Mouse (Mus musculus) leukemia stem cell, adult 10-12 weeks (primary cell): ENCODE measurements around the gene Lrrc56. TPM values are rescaled to one million over a fixed set of nuclear protein-coding genes. Genes with fewer than 3 reads are reported as not detected.

ENCODE experiments used
- polyA plus RNA-seq: library from polyadenylated mRNA; stranded (reverse); fragments of >175 nt; gene quantifications from 2 replicates; pipeline ENCODE4 v1.2.3, GENCODE M21; 2012; ENCODE audit warnings: low replicate concordance

Gene Lrrc56
- 9.6 and 9.7 TPM in 2 replicates for polyA plus RNA-seq

DNA sequence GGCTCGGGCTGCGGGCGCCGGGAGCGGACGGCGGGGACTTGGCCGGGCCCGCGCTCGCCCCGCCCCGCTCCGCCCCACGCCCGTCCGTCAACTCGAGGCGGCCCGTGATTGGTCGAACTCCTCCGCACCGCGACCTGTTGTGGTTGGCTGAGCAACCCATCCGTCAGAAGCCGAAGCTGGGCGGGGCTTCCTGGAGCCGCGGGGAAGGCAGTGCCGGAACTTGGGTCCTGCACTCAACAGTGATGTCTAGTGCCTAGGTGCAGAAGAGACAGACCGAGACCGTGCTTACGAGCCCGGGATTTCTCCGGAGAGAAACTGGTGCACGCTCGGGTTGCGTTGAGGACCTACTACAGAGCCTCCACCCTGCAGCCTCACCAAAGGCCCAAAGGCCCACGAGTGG is at the start of gene Lrrc56, which contains the start of gene Hras:
TSS of gene Lrrc56 (plus strand) at position 210 of the 400 bp plus-strand sequence.
TSS of gene Hras (minus strand) at position 58 of the 400 bp plus-strand sequence.

DNA sequence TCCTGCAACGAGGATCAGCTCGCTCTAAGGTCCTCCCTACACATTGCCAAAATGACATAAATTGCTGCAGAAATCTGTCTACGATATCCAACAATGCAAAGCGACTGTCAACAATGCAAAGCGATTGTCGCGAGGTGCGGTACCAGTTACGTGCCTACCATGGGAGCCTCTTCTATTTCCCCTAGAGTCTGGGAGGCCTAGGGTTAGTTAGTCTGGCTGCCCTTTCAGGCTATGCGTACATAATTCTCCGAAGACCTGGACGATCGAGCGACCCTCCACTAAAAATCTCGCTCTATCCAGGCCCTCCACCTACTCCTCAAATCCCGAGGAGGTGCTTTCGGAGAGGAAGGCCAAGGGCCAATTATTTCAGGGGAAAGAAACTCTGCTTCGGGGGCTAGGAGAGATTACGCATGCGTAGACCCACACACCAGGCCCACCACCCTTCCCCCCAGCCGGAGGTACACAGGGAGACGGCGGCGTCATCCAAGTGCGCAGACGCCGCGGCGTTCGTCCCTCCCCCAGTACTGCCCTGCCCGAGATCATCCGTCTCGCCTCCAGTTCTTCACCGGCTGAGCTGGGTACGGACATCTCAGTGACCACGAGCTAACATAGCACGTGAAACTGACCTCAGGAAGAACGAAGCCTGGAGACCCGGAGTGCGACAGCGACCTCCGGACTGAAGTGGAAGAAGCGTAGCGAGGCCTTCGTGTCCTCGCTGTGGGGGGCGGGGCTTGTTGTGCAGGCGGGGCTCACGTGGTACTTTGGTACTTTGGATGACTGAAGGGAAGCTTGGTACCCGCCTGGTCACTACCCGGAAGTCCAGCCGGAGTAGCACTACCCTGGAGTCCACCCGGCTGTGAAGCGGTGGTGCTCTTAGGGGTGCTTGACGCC is 21.6 kb upstream of the Lrrc56 start, which contains the start of gene Rnh1:
TSS of gene Rnh1 (minus strand) at position 742 of the 891 bp plus-strand sequence.

DNA sequence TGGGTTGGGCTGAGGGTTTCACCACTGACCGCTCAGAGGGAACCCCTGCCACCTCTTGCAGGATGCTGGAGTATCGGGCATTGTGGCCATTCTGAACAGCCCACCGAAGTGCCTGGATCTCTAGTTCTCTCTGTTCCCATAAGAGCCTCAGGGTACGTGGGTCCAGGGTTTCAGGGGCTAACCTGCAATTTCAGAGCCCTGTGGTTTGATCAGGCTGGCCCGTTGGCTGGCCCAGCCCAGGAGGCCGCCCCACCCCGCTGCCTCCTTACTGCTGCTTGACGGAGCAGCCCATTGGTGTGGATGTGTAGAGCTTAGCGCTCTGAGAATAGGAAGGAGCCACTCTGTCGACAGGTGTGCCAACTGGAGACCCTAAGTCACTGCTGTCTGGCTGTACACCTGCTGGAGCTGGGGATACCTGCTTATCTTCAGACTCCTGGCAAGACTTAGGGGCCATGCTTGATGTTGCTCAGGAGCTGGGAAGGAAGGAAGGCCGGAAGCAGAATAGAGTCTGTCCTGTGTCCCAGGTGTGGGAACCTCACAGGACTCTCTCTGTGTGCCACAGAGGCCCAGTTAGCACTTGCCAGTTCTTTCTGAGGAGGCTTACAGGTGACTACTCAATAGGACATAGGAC is 19.8 kb downstream of the Lrrc56 start, which contains the start of gene Lmntd2:
TSS of gene Lmntd2 (minus strand) at position 476 of the 631 bp plus-strand sequence.

DNA sequence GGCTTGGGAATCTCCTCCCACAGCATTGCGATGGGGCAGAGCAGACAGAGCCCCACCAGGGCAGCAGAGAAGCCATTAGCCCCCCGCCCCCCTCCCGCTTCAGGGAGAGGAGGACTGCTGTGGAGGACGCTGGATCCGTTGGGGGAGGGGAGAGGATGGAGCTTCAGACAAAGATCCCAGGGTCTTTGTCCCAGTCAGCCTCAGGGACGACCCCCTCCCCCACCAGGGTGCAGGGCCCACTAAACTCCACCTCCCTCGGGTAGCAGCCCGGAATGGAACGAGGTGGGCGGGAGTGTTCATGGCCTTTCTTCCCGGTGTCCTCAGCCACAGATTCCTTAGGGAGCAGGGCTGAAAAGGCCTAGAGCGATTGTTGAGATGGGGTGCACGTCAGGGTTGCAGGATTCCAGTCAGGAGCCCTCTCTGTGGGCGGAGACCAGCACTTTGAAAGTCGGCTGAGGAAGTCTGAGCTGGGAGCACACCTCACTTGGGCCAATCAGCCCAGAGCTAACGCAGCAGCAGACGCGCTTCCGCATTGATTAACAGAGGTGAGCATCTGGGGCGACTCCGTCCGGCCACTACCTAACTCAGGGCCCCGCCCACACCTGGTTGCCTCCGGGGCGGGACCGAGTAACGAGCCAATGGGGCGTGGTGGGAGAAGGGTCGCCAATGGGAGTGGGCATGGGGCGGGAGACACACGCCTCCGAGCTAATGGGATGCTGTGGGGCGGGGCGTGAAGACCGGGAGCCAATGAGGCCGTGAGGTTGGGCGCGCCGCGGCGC is 21.3 kb downstream of the Lrrc56 start, which contains the start of gene Rassf7:
TSS of gene Rassf7 (plus strand) at position 760 of the 779 bp plus-strand sequence.

DNA sequence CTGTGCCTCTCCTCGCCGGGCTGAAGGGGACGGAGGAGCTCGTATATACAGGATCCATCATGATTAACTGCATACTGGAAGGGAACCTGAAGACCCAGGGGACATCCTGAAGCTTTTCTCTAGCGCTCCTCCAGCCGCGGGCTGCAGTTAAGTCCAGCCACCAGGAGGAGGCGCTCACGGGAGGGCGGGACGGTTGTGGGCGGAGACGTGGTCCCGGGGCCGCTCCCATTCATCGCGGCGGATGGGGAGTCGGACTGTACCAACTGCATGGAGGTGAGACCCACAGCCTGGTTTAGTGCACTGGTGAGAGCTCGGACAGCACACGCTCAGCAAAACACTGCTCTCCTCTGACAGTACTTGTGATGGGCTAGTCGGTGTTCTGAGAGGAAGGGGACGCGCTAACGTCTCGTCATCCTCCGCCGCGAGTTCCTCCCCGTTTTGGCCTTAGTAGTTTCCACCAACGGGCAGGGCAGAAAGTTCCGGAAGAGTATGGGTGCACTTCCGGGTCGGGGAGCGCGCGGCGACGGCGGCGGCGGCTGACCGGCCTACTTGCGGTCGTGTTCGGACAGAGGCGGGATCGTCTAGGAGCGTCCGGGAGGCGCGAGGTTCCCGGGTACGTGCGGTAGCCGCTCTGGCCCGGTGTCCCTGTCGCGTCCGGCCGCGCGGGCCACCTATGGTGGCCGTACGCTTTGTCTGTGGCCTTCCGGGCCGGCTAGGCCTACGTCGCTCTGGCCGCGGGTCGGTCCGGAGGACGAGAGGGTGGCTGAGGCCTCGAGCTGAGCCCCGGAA is 34.5 kb downstream of the Lrrc56 start, which contains the start of gene Phrf1:
TSS of gene Phrf1 (plus strand) at position 506 of the 789 bp plus-strand sequence.

Other genes starting within 250 kb of the Lrrc56 start
- 0.58 TPM in 1 of 2 replicates, not detected in the other for gene Ifitm5, start 243.9 kb upstream of the Lrrc56 start, polyA plus RNA-seq
- not detected in 2 replicates for gene Gm45717, start 238.2 kb upstream of the Lrrc56 start, polyA plus RNA-seq
- gene Ifitm2, start 238.2 kb upstream of the Lrrc56 start, polyA plus RNA-seq = 14.4 and 81.4 TPM in 2 replicates
- 1.1 and 10.3 TPM in 2 replicates for gene Ifitm1, start 226.9 kb upstream of the Lrrc56 start, polyA plus RNA-seq
- gene Ifitm3, start 183.4 kb upstream of the Lrrc56 start, polyA plus RNA-seq = 12.1 and 15.1 TPM in 2 replicates
- gene Ifitm6, start 176.2 kb upstream of the Lrrc56 start, polyA plus RNA-seq = 0.77 TPM in 1 of 2 replicates, not detected in the other
- not detected in 2 replicates for gene Gm17387, start 165.0 kb upstream of the Lrrc56 start, polyA plus RNA-seq
- 2.6 and 3.4 TPM in 2 replicates for gene B4galnt4, start 133.1 kb upstream of the Lrrc56 start, polyA plus RNA-seq
- gene Pkp3, start 115.9 kb upstream of the Lrrc56 start, polyA plus RNA-seq = 5.0 and 6.6 TPM in 2 replicates
- gene Sigirr, start 93.6 kb upstream of the Lrrc56 start, polyA plus RNA-seq = 10.6 and 20.3 TPM in 2 replicates
- gene Ano9, start 76.4 kb upstream of the Lrrc56 start, polyA plus RNA-seq = 0.30 TPM in 1 of 2 replicates, not detected in the other
- gene Ptdss2, start 71.8 kb upstream of the Lrrc56 start, polyA plus RNA-seq = 172 and 234 TPM in 2 replicates
- gene Rnh1, start 21.3 kb upstream of the Lrrc56 start, polyA plus RNA-seq = 4.4 and 23.6 TPM in 2 replicates
- gene Hras, start 152 bp upstream of the Lrrc56 start, polyA plus RNA-seq = 58.5 and 63.6 TPM in 2 replicates
- gene Lmntd2, start 19.9 kb downstream of the Lrrc56 start, polyA plus RNA-seq = 0.97 and 1.5 TPM in 2 replicates
- gene Rassf7, start 21.7 kb downstream of the Lrrc56 start, polyA plus RNA-seq = 8.4 and 16.5 TPM in 2 replicates
- gene Phrf1, start 34.6 kb downstream of the Lrrc56 start, polyA plus RNA-seq = 105 and 162 TPM in 2 replicates
- gene Irf7, start 72.3 kb downstream of the Lrrc56 start, polyA plus RNA-seq = 194 and 421 TPM in 2 replicates
- 0.24 TPM in 1 of 2 replicates, not detected in the other for gene Cdhr5, start 82.6 kb downstream of the Lrrc56 start, polyA plus RNA-seq
- not detected in 2 replicates for gene Sct, start 85.0 kb downstream of the Lrrc56 start, polyA plus RNA-seq
- 0.06 TPM in 1 of 2 replicates, not detected in the other for gene Drd4, start 97.8 kb downstream of the Lrrc56 start, polyA plus RNA-seq
- gene Deaf1, start 133.5 kb downstream of the Lrrc56 start, polyA plus RNA-seq = 29.1 and 106 TPM in 2 replicates
- gene Tmem80, start 133.6 kb downstream of the Lrrc56 start, polyA plus RNA-seq = 17.9 and 21.6 TPM in 2 replicates
- 0.36 TPM in 1 of 2 replicates, not detected in the other for gene Eps8l2, start 144.7 kb downstream of the Lrrc56 start, polyA plus RNA-seq
- 29.0 and 438 TPM in 2 replicates for gene Taldo1, start 198.0 kb downstream of the Lrrc56 start, polyA plus RNA-seq
- 2.8 and 7.8 TPM in 2 replicates for gene Gatd1, start 220.0 kb downstream of the Lrrc56 start, polyA plus RNA-seq
- not detected in 2 replicates for gene Cend1, start 235.3 kb downstream of the Lrrc56 start, polyA plus RNA-seq
- 134 and 136 TPM in 2 replicates for gene Slc25a22, start 243.7 kb downstream of the Lrrc56 start, polyA plus RNA-seq
- 42.8 and 151 TPM in 2 replicates for gene Pidd1, start 249.9 kb downstream of the Lrrc56 start, polyA plus RNA-seq